Mouse (Mus musculus) kidney, adult 8-10 months (tissue): ENCODE measurements at regions not wholly inside any gene's neighbourhood (a gene's known extent, or its start where the extent isn't known, plus 50 kb on each side); places are given as distances from the start of the nearest gene placed in this dataset.
A peak's percentile ranks its signal among the peaks of the same experiment; 100 is the strongest.

Source experiments
- DNase-seq, 2 experiments: peaks; one replicate each; pipeline ENCODE4 v3.0.0; 2022

DNA sequence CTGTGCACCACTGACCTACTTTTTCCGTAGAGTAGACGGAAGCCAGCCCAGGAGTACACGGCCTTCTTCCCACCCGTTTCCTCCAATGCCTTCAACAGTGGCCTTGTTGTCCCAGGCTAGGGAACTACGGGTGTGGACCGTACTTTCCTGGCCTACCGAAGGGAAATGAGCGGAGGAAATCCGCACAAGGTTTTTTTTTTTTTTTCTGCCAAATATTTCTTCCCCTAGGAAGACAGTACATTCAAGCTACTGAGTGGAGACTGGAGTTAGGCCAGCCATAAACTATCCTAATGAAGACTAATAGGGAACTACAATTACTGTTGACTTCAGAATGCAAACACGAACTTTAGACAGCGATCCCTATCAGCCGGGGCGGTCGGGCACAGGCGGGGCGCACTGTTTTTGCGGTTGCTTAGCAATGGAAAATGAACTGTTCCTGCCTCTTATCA is 177.3 kb downstream of the Ttc8 start:
- peak; percentile 16 to 28 for DNase-seq

DNA sequence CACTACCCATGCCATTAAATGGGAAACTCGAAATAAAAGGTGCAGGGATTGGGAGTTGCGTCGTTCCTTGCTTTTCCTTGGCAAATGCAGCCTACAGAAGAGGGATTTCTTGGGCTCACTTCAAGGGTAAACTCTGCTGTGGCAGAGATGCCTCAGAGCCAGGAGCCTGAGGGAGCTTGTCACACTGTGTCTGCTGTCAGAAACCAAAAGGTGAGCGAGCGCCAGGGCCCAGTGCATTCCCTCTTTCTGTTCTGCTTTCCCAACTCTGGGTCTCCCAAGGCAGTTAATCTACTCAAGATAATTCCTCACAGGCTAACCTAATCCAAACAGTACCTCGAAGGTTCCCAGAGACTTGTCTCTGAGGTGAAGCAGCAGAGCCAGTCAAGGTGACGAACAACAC is 179.5 kb downstream of the Ttc8 start:
- no peak for DNase-seq

DNA sequence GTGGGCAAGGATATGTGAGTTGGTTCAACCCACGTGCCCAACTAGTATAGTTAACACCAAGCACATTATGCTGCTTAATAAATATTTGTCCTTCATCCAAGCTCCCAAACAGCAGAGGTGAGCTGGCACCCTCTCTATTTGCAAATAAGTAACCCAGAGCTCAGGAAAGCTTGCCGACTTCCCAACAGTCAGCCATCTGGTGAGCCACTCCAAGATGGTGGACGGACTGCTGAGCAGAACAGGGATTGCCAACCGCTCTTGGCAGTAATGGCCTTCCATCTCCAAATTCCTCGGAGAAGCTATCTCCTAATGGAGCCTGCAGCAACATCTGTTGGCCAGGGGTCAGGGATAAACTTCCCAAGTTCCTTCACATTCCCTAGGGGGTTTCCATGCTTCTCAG is 188.2 kb downstream of the Ttc8 start:
- DNase-seq: peak in 1 of 2 experiments; percentile 5

DNA sequence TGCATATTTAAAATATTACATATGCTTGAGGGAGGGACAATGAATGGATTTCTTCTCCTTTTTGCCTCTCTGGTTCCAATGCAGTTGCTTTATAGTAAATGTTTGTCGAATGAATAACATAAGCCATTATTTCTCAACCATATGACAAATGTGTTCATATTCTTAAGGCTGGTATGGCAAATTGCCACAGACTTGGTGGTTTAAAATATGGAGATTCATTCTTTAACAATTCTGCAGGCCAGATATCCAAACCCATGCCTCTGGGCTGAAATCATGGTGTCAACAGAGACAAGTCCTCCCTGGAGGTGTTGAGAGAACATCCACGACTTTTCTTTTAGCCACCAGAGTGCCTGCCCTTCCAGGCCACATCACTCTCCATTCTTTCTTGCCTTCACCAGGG is 193.4 kb downstream of the Ttc8 start:
- no peak for DNase-seq

DNA sequence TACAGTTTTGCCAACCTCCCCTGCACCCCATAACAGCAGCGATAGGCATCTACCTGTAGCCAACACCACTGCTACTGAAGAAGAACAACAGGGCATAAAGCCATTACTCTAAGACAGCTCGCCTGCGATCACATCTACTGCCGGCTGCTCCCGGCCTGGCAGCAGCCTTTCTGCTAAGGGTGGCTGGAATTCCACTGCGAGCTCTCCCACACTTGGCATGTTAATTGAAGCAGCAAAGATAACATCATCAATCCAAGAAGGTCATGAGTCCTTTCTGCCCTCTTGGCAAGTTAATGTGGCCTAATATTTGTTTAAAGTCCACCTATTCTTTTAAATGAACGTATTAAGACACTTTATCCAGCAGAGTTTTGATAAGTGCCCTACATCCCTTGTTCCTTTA is 196.1 kb downstream of the Ttc8 start:
- DNase-seq: no peak

DNA sequence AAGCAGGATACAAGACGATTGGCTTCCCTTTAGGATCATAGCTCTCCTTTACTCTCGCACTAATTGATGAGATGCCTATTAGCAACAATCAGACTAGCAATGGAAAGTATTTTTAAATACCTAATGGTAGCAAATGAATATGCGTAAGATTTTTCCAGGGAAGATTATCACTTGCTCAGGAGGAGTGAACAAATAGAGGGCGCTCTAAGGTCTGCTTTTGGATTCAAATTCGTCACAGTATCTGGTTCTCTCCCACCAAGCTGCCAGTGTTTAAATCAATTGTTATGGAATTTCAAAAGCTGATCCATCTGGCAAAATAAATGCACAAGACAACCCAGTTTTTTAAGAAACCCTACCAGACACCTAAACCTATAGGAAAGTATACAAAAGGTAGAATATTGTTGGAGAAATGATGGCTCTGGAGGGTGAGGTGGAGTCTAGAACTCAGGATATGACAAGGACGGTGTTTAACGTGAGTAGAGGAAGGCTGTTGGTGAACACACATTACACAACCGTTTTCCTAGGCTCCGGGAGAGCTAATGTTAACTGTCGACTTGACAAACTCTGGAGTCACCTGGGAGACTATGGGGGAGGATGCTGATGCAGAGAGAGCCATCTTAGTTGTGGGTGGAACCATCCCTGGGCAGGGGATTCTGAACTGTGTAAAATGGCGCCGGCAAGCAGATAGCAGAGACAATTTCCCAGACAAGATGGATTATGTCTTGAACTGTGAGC is 198.2 kb downstream of the Ttc8 start:
- DNase-seq: no peak

DNA sequence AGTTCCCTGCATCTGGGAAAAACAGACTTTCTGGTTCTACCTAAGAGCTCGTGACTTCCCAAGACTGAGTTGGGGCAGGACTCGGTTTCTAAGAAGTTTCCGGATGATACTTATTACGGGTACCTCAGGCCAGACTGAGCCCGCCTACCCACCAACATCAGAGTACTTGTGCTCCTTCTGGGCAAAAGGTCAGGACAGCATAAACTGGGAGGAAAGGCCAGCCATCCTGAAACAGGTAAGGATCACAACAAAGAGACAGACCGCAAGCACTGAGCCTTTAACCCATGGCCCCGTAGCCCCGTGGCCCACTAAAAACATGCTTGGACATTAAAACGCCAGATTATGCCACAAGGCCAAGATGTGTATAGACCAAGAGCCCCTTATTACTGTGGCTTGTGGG is 199.6 kb downstream of the Ttc8 start:
- DNase-seq: no peak

DNA sequence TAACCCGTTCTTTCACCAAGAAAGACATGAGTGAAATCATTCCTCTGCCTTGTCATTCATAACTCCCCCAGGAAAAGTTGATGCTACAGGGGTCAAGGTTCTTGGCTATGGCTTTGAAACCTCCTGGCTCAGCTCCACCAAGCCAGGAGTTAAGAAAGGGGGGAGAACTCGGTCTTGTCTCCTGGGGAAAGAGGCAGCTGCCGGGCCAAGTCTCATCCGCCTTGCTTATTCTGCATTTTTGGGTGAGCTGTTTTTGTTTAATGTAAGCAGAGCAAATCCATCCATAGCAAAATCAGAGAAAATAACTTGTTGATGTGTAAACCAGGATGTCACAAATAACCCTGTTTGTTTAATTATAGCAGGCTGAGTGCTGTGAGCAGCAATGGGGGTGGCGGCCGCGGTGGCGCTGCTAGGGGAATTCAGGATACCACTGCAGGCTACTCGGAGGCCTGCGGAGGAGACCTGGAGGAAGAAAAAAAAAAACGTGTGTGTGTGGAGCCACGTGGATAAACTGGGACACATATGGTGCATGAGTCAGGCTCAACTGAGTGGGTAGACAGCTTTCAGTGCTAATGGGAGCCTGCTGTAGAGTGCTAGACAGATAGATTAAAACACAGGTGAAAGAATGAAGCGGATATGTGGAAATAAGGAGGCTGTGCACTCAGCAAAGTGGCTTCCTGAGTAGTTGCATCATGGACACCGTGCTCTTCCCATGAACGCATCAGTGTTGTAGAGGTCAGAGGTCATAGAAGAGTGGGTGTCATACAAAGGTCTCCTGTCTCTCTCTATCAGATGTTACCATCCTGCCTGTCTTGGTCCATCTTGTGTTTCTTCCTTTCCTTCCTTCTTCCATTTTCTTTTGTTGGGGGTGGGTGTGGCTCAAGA is 203.5 kb downstream of the Ttc8 start:
- DNase-seq: peak; percentile 4 to 7

DNA sequence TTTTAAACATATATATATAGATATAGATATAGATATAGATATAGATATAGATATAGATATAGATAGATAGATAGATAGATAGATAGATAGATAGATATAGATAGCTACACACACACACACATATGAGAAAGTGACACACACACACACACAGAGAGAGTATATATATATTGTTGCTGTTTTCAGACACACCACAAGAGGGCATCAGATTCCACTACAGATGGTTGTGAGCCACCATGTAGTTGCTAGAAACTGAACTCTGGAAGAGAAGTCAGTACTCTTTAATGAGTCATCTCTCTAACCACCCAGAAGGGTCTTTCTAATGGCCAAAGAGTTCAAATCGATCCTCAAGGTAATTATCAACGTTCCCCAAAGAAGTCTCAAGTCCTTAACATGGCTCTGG is 205.8 kb downstream of the Ttc8 start:
- no peak for DNase-seq
